Mouse (Mus musculus) brain, embryonic 18.5 days (tissue): ENCODE data around the gene Gpcpd1.
"Not testable (repeated sequence)": the region's sequence is repeated elsewhere in the genome, so short reads cannot be mapped to it uniquely, and the experiment has no call there.

Experiments used
- DNase-seq: peaks from one replicate; pipeline ENCODE4 v3.0.0-alpha.2; 2012; ENCODE audit warnings: low read depth, low spot score

The Gpcpd1 gene

DNA sequence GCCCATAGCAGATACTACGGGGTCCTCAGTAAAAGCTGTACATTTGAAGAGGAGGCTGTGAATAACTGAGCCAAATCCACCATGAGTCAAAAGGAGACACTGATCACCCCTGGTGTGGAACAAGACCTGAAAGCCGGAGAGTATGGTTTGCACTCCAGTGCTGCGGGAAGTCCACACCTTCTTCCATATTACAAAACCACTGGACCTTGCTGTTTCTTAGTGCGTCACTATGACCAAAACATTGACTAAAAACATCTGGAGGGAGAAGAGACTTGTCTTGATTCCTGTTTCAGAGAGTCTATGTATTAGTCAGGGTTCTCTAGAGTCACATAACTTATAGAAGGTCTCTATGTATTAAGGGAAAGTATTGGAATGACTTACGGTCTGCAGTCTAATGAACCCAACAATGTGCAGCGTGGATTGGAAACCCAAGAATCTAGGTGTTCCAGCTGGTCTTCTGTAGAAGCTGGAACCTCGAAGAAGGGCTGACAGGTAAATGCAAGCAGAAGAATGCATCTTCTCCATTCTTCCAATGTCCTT is at the start of gene Gpcpd1:
Gpcpd1 (minus strand) TSS at position 490 of the 540 bp plus-strand sequence.
- no peak for DNase-seq

DNA sequence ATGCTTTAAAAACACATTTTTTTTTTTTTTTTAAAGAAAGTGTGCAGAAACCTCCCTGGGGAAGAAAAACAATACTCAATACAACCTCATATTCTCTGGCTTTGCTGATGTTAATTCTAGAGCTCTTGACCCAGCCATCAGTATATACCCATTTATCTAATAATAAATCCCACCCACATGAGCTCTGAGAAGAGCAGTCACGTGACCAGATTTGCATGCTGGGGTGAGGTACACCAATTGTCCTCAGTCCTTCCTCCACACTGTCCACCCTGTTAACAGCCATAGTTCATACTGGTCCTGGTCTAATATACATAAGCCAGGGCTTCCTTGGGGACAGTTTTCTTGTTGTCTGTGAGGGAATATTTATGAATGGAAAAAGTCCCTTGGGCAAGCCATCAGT is 49.0 kb upstream of the Gpcpd1 start:
- DNase-seq, result no peak

DNA sequence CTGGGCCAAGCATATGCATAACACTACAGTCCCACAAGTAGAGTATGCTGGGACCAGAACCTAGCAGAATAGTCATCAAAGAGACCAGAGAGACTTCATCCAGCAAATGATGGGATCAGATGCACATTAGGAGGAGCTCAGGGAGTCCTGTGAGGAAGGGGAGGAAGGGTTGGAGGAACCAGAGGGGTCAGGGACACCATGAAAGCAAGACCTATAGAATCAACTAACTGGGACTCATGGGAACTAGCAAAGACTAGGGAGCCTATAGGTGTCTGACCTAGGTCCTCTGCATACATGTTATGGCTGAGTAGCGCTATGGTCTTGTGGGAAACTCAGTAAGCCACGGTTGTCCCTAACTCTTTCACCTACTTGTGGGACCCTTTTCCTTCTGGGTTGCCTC is 41.1 kb upstream of the Gpcpd1 start:
- DNase-seq, result no peak

DNA sequence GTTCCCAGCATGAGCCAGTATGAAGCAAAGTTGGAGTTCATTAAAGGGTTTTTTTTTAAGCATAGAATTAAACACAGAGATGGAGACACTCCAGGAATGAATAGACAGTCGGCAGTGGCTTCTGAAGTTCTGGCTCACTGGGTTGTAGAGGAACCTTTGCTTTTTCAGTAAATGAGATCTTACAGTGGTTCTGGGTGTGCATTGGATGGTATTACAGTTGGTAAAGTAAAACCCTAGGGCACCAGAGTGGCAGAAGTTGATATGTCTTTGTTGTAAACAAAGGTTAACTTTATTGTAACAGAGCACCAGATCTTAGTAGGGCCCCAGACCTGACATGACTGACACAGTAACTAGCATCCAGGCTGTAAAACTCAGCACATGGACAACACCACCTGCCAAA is 35.6 kb upstream of the Gpcpd1 start:
- DNase-seq, result no peak

DNA sequence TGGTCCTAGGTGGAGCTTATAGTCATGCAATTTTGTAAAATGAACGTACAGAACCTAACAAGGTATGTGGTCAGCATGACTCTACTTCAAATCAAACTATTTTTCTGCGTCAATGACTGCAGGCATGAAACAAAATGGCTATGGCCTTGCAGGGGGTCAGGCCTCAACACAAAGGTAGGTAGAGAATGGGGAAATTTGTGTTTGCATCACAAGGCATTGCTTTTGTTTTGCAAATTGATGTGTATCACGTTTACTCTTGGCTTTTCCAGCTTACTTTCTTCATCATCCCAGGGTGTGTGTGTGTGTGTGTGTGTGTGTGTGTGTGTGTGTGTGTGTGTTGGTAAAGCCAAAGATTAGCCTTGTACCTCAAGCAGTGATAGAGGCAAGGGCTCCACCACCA is 30.2 kb upstream of the Gpcpd1 start:
- no peak for DNase-seq

DNA sequence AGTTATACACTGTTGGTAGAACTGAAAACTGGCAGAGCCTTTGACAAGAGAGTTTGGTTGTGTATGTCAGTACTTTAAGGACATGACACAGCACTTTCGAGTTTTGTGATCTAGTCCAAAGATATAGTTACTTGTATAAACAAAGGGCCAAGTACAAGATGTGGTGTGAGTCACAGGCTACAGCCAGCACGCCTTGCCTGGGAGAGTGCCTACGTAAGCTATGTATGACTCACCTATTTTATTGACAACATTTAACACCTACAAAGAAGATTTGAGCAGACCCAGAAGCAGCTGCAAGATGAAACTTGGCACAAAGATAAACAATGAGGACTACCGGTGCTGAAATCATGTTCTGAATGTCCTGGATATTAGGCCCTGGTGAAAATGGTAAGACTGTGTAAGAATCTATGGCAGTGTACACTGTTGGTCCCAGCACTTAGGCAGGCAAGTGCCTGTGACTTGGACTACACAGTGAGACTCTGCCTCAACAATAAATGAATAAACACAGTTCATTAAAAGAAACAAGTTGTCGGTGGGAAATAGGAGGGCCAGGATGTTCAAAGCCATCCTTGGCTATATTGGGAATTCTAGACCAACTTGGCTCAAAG is 26.2 kb upstream of the Gpcpd1 start:
- DNase-seq, result no peak

DNA sequence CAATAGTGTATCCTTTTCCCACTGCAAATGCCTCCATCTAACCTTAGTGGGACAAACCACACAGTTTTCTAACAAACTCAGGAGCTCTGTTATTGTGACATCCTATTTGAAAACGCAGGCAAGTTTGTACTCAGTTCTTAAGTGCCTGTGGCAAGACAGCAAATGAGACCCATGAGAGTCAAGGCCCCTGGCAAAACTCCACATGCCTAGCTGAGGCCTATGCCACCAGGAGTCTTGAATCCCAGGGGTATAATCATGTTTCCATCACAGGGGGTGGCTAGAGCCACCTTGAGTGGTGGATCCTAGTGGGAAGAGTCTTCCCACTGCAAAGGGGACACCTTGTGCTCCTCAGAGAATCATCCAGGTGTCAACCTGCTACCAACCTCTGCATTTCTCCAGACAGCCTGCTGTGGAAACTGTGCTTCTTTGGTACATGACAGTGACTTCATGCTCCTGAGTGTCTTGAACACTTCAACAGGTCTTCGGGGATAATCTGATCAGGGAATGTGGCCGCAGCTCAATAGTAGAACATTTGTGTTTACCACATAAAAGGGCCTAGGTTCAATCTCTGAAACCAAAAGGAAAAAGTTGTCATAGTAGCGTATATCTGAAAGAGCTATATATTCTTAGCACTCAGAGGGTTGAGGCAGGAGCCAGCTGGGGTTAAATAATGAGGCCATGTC is 24.2 kb upstream of the Gpcpd1 start:
- DNase-seq, result no peak

DNA sequence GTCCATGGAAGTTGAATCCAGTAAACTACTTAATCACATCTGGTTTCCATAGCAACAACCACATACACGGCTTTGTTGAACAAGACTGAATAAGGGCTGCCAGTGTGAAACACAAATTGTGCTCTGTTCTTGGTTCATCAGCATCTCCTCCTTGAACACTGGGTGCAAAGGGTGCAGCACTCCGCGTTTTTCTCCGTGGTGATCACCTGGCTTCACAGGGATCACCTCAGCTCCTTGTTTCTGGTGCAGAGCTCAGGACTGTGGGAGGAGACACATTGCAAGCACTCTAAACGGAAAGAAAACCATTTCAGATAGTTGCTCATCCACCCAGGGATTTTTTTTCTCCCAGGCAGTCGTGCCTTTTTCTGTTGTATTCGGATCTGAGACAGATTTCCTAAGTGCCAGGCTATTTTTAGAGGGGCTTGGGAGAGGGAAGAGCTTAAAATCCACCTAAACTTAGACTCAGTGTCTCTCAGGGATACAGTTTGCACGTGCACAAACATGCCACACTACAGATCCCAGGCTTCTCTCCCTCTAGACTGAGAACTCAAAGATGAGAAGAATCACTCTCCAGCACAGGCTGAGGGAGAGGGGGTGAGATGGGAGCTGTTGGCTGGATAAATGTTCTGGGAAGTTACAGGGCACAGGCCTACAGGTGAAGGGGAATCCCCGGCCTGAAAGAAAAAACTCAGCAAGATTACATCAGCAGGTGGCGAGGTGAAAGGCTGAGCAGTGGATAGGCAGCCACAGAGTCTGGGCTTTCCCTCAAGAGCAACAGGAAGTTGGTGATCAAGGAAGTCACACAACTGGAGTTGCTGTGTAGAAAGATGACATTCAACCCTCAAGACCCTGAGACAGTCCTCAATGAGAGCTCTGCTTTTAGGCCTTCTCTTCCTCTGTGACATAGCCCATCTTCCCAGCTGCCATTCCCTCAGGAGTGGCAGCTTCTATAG is 19.9 kb upstream of the Gpcpd1 start:
- DNase-seq, result peak; percentile 37

DNA sequence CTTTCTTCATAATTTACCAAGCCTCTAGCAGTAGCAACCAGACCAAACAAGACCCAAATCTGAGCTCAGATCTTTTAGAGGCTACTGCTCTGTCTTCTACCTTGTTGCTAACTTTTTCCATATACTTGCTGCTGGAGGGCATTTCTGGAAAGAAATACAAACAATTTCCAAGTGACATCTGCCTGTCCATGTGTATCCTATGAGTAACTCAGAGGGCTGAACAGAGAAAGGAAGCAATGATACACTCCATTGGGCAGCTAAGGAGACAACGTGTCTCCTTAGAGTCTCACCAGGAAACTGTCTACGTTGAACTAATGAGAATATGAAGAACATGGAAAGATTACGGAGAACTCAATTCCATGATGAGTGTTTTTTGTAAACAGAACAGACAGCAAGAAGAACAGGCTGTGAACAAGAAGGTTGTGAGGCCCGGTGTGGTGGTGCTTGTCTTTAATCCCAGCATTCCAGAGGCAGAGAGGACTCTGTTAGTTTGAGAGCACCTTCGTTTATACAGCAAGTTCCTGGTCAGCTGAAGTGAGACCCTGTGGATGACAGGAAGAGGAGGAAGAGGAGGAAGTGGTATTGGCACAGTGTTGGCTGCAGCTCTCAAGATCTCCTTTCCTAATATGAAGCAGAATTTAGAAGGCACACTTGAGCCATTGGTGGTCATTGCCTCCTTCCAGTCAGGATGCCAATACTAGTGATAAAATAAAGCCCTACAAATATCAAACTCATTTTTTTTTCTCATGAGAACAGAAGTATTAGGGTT is 18.4 kb upstream of the Gpcpd1 start:
- DNase-seq, result no peak

DNA sequence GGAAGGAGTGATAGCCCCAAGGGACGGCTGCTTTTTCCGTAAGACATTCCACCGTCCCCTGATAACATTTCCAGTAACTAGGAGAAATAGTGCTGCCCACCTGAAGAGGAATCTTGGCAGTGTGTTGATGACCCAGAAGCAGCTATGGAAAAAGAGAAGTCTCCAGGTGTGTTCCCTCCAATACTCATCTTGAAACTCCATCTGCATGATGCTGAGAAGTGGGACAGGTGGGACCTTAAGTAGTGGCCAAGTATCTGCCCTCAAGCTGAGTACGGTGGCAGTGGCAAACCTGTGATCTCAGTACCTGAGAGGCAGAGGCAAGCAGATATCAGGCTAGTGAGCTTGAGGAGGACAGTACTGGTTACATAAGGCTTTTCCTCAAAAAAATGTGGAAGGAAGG is 17.4 kb upstream of the Gpcpd1 start:
- DNase-seq, result no peak

DNA sequence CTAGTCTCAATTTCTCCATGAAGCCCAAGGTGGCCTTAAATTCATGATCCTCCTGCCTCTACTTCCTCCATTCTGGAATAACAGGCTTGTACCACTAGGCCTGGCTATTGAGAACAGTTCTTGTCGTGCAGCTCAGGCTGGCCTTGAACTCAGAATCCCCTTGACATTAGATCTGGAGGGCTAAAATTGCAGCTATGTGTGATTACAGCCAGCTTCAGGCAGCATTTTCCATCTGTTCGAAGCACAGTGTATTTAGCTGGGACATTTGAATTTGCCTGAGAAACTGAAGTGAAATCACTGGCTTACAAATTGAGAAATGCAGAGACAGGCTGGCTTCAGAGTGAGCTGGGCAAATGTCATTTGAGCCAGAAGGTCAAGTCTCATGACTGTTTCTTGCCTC is 16.2 kb upstream of the Gpcpd1 start:
- DNase-seq, result no peak

DNA sequence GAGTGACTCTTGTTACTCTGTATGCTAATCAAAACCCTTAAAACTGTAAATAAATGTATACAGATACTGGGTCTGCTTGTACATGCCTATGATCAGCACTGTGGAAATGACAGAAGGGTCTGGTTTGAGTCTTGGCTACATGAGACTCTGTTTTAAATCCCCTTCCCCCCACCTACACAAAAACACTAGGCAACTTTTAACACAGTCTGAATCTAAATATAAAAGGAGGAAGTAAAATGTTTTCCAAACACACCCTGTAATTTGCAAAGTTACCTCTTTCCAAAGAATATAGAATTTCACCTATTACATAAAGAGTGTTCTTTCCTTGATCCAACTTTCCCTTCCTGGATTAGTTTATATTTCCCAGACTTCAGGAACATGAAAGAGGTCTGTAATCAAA is 14.2 kb upstream of the Gpcpd1 start:
- no peak for DNase-seq

DNA sequence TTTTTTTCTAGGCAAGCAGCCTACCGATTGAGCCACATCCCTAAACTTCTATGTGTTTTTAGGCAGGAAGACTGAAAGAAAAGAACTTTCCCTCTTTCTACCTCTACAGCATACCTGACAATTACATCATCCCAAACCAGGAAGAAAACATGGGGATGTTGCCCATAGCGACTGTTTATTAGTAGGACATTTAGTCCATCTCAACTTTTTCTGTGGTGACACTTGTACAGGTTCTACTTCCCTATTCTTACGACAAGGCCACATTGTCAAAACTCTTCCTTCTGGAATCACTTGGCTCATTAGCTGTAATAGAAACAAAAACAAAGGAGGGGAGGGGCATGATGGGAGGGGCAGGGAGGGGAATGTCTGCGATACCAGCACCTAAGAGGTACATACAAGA is 12.6 kb upstream of the Gpcpd1 start:
- DNase-seq, result no peak

DNA sequence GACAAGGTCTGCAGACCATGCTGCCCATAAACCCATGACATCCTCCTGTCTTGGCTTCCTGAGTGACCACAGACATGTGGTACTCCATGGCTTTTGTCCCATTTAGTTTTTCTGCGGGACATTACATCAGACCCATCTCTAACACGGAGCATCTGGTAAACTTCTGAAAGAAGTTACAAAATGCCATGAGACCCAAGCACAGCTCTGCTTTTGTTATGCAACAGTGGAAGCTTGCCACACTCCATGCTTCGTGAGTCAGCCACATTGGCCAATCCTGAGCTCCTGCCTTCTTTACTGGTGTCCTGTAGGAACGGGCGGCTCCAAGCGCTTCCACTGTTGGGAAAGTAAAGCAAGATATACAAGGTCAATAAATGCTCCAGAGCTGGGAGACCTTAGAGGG is 11.6 kb upstream of the Gpcpd1 start:
- DNase-seq, result no peak

DNA sequence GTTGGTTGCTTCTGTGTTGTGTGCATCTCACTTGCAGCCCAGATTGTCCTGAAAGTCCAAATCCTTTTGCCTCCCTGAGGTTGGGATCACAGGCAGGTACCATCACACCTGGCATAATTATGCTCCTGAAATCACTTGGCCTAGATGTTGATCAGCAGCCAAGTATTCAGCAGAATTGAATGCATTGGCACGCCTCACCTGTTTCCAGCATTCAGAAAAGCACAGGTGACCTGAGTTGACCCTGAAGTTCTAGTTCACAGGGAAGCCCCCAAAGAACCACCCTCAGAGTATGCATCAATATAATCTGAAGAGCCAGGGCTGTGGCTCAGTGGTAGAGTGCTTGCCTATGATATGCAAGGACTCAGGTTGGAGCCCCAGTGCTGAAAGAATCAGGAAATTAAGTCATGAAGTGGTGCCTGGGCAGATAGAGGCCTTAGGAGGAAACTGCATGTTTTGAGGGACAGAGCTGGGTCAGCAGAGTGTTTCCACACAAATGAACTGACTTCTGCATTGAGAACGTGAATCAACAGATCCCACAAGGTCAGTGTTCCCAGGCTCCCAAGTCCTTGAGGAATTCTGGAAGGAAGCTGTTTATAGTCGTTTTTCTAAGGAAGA is 10.4 kb upstream of the Gpcpd1 start:
- no peak for DNase-seq

DNA sequence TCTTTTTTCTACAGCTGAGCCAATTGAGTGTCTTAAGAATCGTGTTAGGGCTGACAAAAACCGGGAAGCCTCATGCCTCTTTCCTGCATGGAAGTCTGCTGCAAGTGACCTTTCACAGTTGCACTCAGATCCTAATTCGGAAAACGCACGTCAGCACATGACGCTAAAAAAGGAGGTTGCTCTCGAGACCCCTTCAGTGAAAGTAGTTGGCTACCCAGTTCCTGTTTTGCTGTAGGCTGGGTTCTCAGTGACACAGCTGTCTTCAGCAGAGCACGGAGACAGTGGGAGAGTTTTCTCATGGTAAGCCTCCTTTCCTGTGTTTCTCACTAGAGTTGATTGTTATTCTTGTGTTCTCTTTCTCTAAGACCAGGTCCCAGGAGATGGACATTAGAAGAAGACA is 9.7 kb upstream of the Gpcpd1 start:
- no peak for DNase-seq

DNA sequence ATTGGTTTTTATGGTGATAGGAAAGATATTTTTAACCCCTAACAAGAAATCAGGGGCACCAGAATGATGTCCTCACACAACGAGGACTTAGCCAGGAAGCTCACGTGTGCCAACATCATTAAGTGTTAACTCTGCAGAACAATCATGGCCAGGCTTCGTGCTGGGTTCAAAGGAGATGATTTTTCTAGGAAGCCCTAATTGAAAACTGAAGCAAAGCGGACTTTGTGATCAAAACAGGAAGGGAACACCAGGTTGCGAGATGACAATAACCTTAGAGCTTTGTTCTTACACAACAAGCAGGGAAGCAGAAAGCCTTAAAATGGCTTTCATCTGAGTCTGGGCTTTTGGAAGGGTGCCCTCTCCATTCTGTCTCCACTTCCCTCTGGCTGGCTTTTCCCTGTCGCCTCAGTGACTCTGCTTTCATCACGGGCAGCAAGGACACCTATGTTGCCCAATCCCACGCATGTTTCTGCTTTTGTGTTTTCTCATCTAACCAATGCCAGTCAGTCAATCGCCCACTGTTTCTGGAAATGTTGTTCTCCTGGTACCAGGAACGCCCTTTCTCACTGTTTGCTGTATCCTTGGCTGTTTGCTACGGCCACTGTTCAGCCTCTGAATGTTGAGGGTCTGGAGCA is 8.2 kb upstream of the Gpcpd1 start:
- DNase-seq, result no peak

DNA sequence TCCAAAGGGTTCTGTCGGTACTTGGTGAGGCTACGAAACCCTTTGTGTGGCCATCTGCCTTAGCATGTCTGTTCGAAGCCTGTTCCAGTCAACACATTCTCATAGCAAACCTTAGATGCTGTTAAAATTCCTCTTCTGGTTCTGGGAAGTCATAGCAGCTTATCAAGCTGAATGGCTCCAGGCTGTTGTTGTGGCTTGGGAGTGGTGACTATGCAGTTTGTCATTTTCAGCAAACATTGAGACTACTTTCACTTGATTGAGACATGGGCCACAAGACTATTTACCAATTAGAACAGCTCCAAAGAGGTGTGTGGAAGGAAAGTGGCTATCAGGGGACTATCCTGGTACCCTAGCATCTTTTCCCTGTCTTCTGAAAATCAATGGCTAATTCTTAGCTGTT is 4.6 kb upstream of the Gpcpd1 start:
- DNase-seq, result no peak

DNA sequence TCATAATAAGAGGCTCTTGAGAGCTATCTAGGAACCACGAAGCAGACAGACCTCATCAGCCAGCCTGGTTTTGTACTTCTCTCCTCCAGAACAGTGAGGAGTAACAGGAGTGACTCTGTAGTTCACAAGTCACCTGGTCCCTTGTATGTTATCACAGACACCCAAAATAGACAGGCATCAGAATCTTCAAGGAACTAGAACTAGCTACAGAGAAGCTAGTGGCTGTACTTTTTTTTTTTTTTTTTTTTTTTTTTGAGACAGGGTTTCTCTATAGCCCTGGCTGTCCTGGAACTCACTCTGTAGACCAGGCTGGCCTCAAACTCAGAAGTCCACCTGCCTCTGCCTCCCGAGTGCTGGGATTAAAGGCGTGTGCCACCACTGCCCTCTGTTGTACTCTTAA is 4.0 kb upstream of the Gpcpd1 start:
- not testable (repeated sequence) for DNase-seq

DNA sequence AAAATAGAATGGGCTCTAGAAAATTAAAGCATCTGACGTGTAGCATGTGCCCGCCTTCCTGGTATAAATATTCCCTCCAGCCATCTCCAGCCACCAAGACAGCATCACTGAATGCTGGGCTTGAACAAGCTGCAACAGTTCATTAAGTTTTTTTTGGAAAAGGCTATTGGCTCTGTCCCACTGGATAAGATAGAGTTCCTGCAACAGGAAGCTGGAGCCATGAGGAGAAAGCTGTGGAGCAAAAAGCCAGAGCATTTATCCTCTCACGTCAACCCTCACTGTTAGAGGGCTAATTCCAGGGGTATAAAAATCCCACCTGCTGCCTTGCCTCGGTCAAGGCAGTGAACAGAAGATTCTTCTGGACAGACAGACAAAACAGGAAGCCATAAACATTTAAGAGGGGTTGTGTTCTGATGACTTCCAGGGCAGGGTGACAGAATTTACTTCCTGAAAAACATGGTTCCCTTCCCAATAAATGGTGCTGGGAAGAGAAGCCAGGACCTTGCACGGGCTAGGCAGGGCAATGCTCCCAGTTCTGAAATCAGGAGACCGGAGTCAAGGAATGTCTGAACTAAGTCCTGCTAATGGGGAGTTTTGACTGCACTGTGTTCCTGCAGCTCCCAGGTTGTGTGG is 2.5 kb upstream of the Gpcpd1 start:
- DNase-seq, result no peak
